In genomic region chr6:88559688-88560087, GRCm38 (mm10) we compare ENCODE assay signal across 12 mouse cellular contexts. TPM values are rescaled to one million over a fixed set of nuclear protein-coding genes. Genes with fewer than 3 reads are reported as not detected.
A peak's percentile ranks its signal among the peaks of the same experiment; 100 is the strongest.
DNase-seq lines count a peak whose midpoint lies in the region; ATAC-seq and TF ChIP-seq lines count a peak whose summit lies in the region.
"Had no signal": no experiment of that assay in that cellular context is flagged by ENCODE, and none has a peak within 500 bp of the region (broad histone marks: within the 10 kb centered on the region; RNA-seq: fewer than 3 reads in every experiment).

No protein-coding gene starts in this region.

- H3K9ac ChIP-seq in liver, embryonic 14.5 days (replicated peaks) = no peak overlapping the region
- H3K9ac ChIP-seq: embryonic facial prominence, embryonic 15.5 days had no signal

- peak; percentile 71 for DNase-seq in heart, adult 11 months
- DNase-seq in heart, postnatal 25 days (ENCODE audit: low spot score) = no peak
- no peak for DNase-seq in lung, adult 2 months
- no peak for DNase-seq in lung, adult 18-20 months
- DNase-seq in cerebellum, adult 11 months = peak; percentile 35
- DNase-seq in liver, embryonic 14.5 days (ENCODE audit: low read depth in 3 of 3, low spot score in 3 of 3) = no peak
- DNase-seq in urinary bladder, postnatal 25 days (ENCODE audit: low spot score) = no peak
- DNase-seq in thymus, postnatal 36 days = no peak
- DNase-seq: heart, postnatal 4 days; kidney, postnatal 10 days had no signal

- TF ChIP-seq EP300 in liver, embryonic 14.5 days (IDR thresholded peaks at IDR 0.05; ENCODE audit: low read depth) = no peak

- TF ChIP-seq CTCF in lung, adult 2 months (IDR thresholded peaks at IDR 0.05; ENCODE audit: insufficient read depth, low read length) = peak; percentile 38; the same call in 1 of the 2 replicates
- peak; percentile 38 for TF ChIP-seq CTCF in liver, embryonic 14.5 days (IDR thresholded peaks at IDR 0.05; ENCODE audit: low read depth)

- H3K36me3 ChIP-seq in liver, embryonic 14.5 days (replicated peaks; ENCODE audit: control insufficient read depth, insufficient read depth, low read depth) = no peaks in the 10 kb centered on the region
- H3K36me3 ChIP-seq: embryonic facial prominence, embryonic 15.5 days had no signal

- ATAC-seq in liver, embryonic 14.5 days (ENCODE audit: insufficient read depth) = no peak
- ATAC-seq: CD4-positive, CD25-positive, alpha-beta regulatory T cell, adult 4 months had no signal

- intact Hi-C loops in heart, postnatal 25 days (cut with DNase I) = loop anchor here (5.0 kb wide), 1 partner anchor 273 kb away; no protein-coding TSS in a partner anchor

- no peaks in the 10 kb centered on the region for H3K4me1 ChIP-seq in lung, adult 2 months (ENCODE audit: control insufficient read depth, insufficient read depth, low read length)
- H3K4me1 ChIP-seq in liver, embryonic 14.5 days (replicated peaks; ENCODE audit: control insufficient read depth in 2 of 2, insufficient read depth in 2 of 2, low read length in 1 of 2) = no peaks in the 10 kb centered on the region
- H3K4me1 ChIP-seq: embryonic facial prominence, embryonic 15.5 days had no signal

- WGBS in lung, adult 2 months = 55% methylated on average over 5 of the region's 5 CpGs
- 39% methylated on average over 5 of the region's 5 CpGs for WGBS in liver, embryonic 14.5 days (ENCODE audit: insufficient replicate concordance)

- no peaks in the 10 kb centered on the region; the same call in 1 of the 2 replicates for H3K27me3 ChIP-seq in liver, embryonic 14.5 days (ENCODE audit: control insufficient read depth, insufficient read depth, low read length)

- no peak overlapping the region for H3K27ac ChIP-seq in liver, embryonic 14.5 days
- H3K27ac ChIP-seq: embryonic facial prominence, embryonic 15.5 days had no signal

- no peak overlapping the region for H3K4me2 ChIP-seq in liver, embryonic 14.5 days (ENCODE audit: low read depth)
- H3K4me2 ChIP-seq: embryonic facial prominence, embryonic 15.5 days had no signal

- no peak for TF ChIP-seq POLR2A in lung, adult 2 months (IDR thresholded peaks at IDR 0.05; ENCODE audit: borderline replicate concordance, extremely low read depth, low read depth, low read length)

- no peaks in the 10 kb centered on the region for H3K9me3 ChIP-seq in liver, embryonic 14.5 days (ENCODE audit: control insufficient read depth, low read length)
- H3K9me3 ChIP-seq: embryonic facial prominence, embryonic 15.5 days had no signal

- H3K4me3 ChIP-seq in lung, adult 2 months (replicated peaks; ENCODE audit: extremely low read depth, low read depth, low read length) = no peak overlapping the region
- no peak overlapping the region for H3K4me3 ChIP-seq in liver, embryonic 14.5 days (ENCODE audit: insufficient read depth in 1 of 2, low read depth in 2 of 2, low read length in 2 of 2)
- H3K4me3 ChIP-seq: embryonic facial prominence, embryonic 15.5 days had no signal

RNA-seq across cellular contexts. Expression of gene Sec61a1, which starts 41.0 kb away (rescaled TPM):
- 10 to 100 TPM; 49.4 to 53.6 TPM for total RNA-seq in heart, postnatal 25 days (2021)
- 188 and 195 TPM in 2 replicates for polyA plus RNA-seq in lung, adult 2 months (2012; rRNA removed)
- 66.9 and 67.7 TPM in 2 replicates for polyA plus RNA-seq in liver, embryonic 14.5 days (2012; rRNA removed)
- 86.9 and 90.0 TPM in 2 replicates for polyA plus RNA-seq in liver, embryonic 14.5 days (2014; fragmentation: Nextera tagmentation; extraction: Ambion mirVana)

Comparison
In these comparisons a context has a peak if more than half of its experiments do, and no peak if none do; other contexts are left out.
1. DNase-seq: peak in heart, adult 11 months (single experiment) and cerebellum, adult 11 months (single experiment); none in heart, postnatal 25 days (single experiment), lung, adult 2 months (single experiment), lung, adult 18-20 months (0 of 2), liver, embryonic 14.5 days (0 of 3), urinary bladder, postnatal 25 days (single experiment) and thymus, postnatal 36 days (0 of 2).